Mouse (Mus musculus): Measurements from ENCODE around the gene Zmiz2. TPM values are rescaled to one million over a fixed set of nuclear protein-coding genes. Genes with fewer than 3 reads are reported as not detected.
A peak's percentile ranks its signal among the peaks of the same experiment; 100 is the strongest.
"Not testable (repeated sequence)": the region's sequence is repeated elsewhere in the genome, so short reads cannot be mapped to it uniquely, and the experiment has no call there.

Gene Zmiz2
- polyA plus RNA-seq, 1 experiment from 2014 or later = 9.2 TPM

GRCm38 (mm10) chr11:6415551-6416404 lies 26.9 kb downstream of the Zmiz2 start:
- Histone ChIP-seq H3K27ac (peak overlapping the region; percentile 98), H3K36me3 (peaks cover 10% of the 10 kb centered on the region), H3K4me3 (replicated peaks) (peak overlapping the region; percentile 89), H3K9ac (peak overlapping the region; percentile 96), H3K4me1 (replicated peaks) (peaks cover 10% of the 10 kb centered on the region; the same call in 1 of the 2 replicates), H3K27me3 (replicated peaks) (no peaks in the 10 kb centered on the region), H3K4me2 (replicated peaks) (peak overlapping the region; percentile 89), H3K9me3 (no peaks in the 10 kb centered on the region)
- ATAC-seq = peak; percentile 96
- under 1% methylated on average over 87 of the region's 102 CpGs for WGBS

- H3K4me1 ChIP-seq (replicated peaks) = peaks cover 10% of the 10 kb centered on the region; the same call in 1 of the 2 replicates
- peak overlapping the region; percentile 89 for H3K4me3 ChIP-seq (replicated peaks)
- peak; percentile 58 for ATAC-seq
- H3K4me2 ChIP-seq (replicated peaks) = peak overlapping the region; percentile 89
- no peaks in the 10 kb centered on the region for H3K9me3 ChIP-seq
- 1% methylated on average over 30 of the region's 30 CpGs for WGBS
- no peaks in the 10 kb centered on the region for H3K27me3 ChIP-seq (replicated peaks)
- H3K27ac ChIP-seq = peak overlapping the region; percentile 98
- H3K36me3 ChIP-seq = peaks cover 13% of the 10 kb centered on the region
- peak overlapping the region; percentile 96 for H3K9ac ChIP-seq
Observed at GRCm38 (mm10) chr11:6416405-6417034, 27.6 kb downstream of the Zmiz2 start.

GRCm38 (mm10) chr11:6417069-6417468 lies 28.2 kb downstream of the Zmiz2 start:
- ATAC-seq = no peak
- H3K27ac ChIP-seq = peak overlapping the region; percentile 98; the same call in 1 of the 2 replicates
- WGBS = 23% methylated on average over 2 of the region's 2 CpGs

GRCm38 (mm10) chr11:6417490-6417889 lies 28.6 kb downstream of the Zmiz2 start:
- no peaks in the 10 kb centered on the region for H3K9me3 ChIP-seq
- no peaks in the 10 kb centered on the region for H3K27me3 ChIP-seq (replicated peaks)
- peak overlapping the region; percentile 89 for H3K4me3 ChIP-seq (replicated peaks)
- peak overlapping the region; percentile 89 for H3K4me2 ChIP-seq (replicated peaks)
- H3K36me3 ChIP-seq = peaks cover 14% of the 10 kb centered on the region
- peak overlapping the region; percentile 96 for H3K9ac ChIP-seq
- peaks cover 10% of the 10 kb centered on the region; the same call in 1 of the 2 replicates for H3K4me1 ChIP-seq (replicated peaks)
- ATAC-seq = no peak
- no peak overlapping the region for H3K27ac ChIP-seq

More at GRCm38 (mm10) chr11:6417069-6417468, 28.2 kb downstream of the Zmiz2 start:
- H3K4me1 ChIP-seq (replicated peaks) = peaks cover 10% of the 10 kb centered on the region; the same call in 1 of the 2 replicates
- H3K9ac ChIP-seq = peak overlapping the region; percentile 96
- no peaks in the 10 kb centered on the region for H3K27me3 ChIP-seq (replicated peaks)
- H3K9me3 ChIP-seq = no peaks in the 10 kb centered on the region
- peak overlapping the region; percentile 89 for H3K4me2 ChIP-seq (replicated peaks)
- H3K36me3 ChIP-seq = peaks cover 13% of the 10 kb centered on the region
- peak overlapping the region; percentile 89 for H3K4me3 ChIP-seq (replicated peaks)

- Histone ChIP-seq H3K36me3 (peaks cover 17% of the 10 kb centered on the region), H3K4me2 (replicated peaks) (no peak overlapping the region), H3K27me3 (replicated peaks) (no peaks in the 10 kb centered on the region), H3K4me1 (replicated peaks) (peaks cover 10% of the 10 kb centered on the region; the same call in 1 of the 2 replicates), H3K4me3 (replicated peaks) (no peak overlapping the region), H3K9ac (no peak overlapping the region), H3K9me3 (no peaks in the 10 kb centered on the region), H3K27ac (no peak overlapping the region)
- no peak for ATAC-seq
- 80% methylated on average over 5 of the region's 5 CpGs for WGBS
Observed at GRCm38 (mm10) chr11:6418751-6419150, 29.9 kb downstream of the Zmiz2 start.

GRCm38 (mm10) chr11:6419156-6419555 lies 30.3 kb downstream of the Zmiz2 start:
- H3K4me3 ChIP-seq (replicated peaks); H3K9me3 ChIP-seq; H3K4me2 ChIP-seq (replicated peaks); H3K27me3 ChIP-seq (replicated peaks); H3K27ac ChIP-seq; ATAC-seq; H3K9ac ChIP-seq: not testable (repeated sequence)
- WGBS = 76% methylated on average over 4 of the region's 4 CpGs
- H3K36me3 ChIP-seq = peaks cover 20% of the 10 kb centered on the region
- peaks cover 10% of the 10 kb centered on the region; the same call in 1 of the 2 replicates for H3K4me1 ChIP-seq (replicated peaks)

- Histone ChIP-seq H3K27me3 (replicated peaks) (no peaks in the 10 kb centered on the region), H3K9me3 (no peaks in the 10 kb centered on the region), H3K4me3 (replicated peaks) (no peak overlapping the region), H3K27ac (no peak overlapping the region), H3K9ac (no peak overlapping the region), H3K36me3 (peaks cover 24% of the 10 kb centered on the region), H3K4me1 (replicated peaks) (peaks cover 3% of the 10 kb centered on the region; the same call in 1 of the 2 replicates), H3K4me2 (replicated peaks) (no peak overlapping the region)
- WGBS = 15% methylated on average over 1 of the region's 1 CpGs
- ATAC-seq = no peak
Observed at GRCm38 (mm10) chr11:6420283-6420703, 31.4 kb downstream of the Zmiz2 start.

GRCm38 (mm10) chr11:6420722-6421350 lies 32.0 kb downstream of the Zmiz2 start:
- Histone ChIP-seq H3K36me3 (peaks cover 27% of the 10 kb centered on the region), H3K4me3 (replicated peaks) (no peak overlapping the region), H3K9ac (no peak overlapping the region), H3K4me2 (replicated peaks) (no peak overlapping the region), H3K27me3 (replicated peaks) (no peaks in the 10 kb centered on the region), H3K27ac (0 out of 2 replicates have a peak overlapping the region, but pooled peaks have one; percentile 27), H3K9me3 (no peaks in the 10 kb centered on the region), H3K4me1 (replicated peaks) (peaks cover 3% of the 10 kb centered on the region; the same call in 1 of the 2 replicates)
- ATAC-seq = no peak
- 75% methylated on average over 2 of the region's 2 CpGs for WGBS

GRCm38 (mm10) chr11:6430186-6430585 lies 41.3 kb downstream of the Zmiz2 start:
- Histone ChIP-seq H3K4me3 (replicated peaks) (no peak overlapping the region), H3K9me3 (no peaks in the 10 kb centered on the region), H3K4me1 (replicated peaks) (no peaks in the 10 kb centered on the region), H3K4me2 (replicated peaks) (no peak overlapping the region), H3K27me3 (replicated peaks) (no peaks in the 10 kb centered on the region), H3K36me3 (peaks cover 32% of the 10 kb centered on the region), H3K9ac (no peak overlapping the region), H3K27ac (no peak overlapping the region)
- WGBS = 92% methylated on average over 7 of the region's 7 CpGs
- ATAC-seq = no peak

GRCm38 (mm10) chr11:6436442-6436841 lies 47.6 kb downstream of the Zmiz2 start:
- Histone ChIP-seq H3K36me3 (peaks cover 15% of the 10 kb centered on the region), H3K9me3 (no peaks in the 10 kb centered on the region), H3K4me3 (replicated peaks) (no peak overlapping the region), H3K4me2 (replicated peaks) (no peak overlapping the region), H3K27ac (no peak overlapping the region), H3K9ac (no peak overlapping the region), H3K27me3 (replicated peaks) (no peaks in the 10 kb centered on the region), H3K4me1 (replicated peaks) (no peaks in the 10 kb centered on the region)
- WGBS = 74% methylated on average over 8 of the region's 8 CpGs
- no peak for ATAC-seq

GRCm38 (mm10) chr11:6437667-6438066 lies 48.8 kb downstream of the Zmiz2 start:
- no peaks in the 10 kb centered on the region for H3K9me3 ChIP-seq
- H3K9ac ChIP-seq = no peak overlapping the region
- H3K27ac ChIP-seq = no peak overlapping the region
- no peaks in the 10 kb centered on the region for H3K27me3 ChIP-seq (replicated peaks)
- no peak for ATAC-seq
- no peaks in the 10 kb centered on the region for H3K4me1 ChIP-seq (replicated peaks)
- 83% methylated on average over 2 of the region's 2 CpGs for WGBS
- peaks cover 10% of the 10 kb centered on the region for H3K36me3 ChIP-seq
- no peak overlapping the region for H3K4me3 ChIP-seq (replicated peaks)
- no peak overlapping the region for H3K4me2 ChIP-seq (replicated peaks)

- no peak overlapping the region for H3K27ac ChIP-seq
- H3K4me2 ChIP-seq (replicated peaks) = no peak overlapping the region
- H3K4me1 ChIP-seq (replicated peaks) = no peaks in the 10 kb centered on the region; the same call in 1 of the 2 replicates
- 92% methylated on average over 4 of the region's 4 CpGs for WGBS
- ATAC-seq = no peak
- H3K9me3 ChIP-seq = no peaks in the 10 kb centered on the region
- no peak overlapping the region for H3K4me3 ChIP-seq (replicated peaks)
- H3K27me3 ChIP-seq (replicated peaks) = no peaks in the 10 kb centered on the region
- H3K9ac ChIP-seq = no peak overlapping the region
- peaks cover 10% of the 10 kb centered on the region for H3K36me3 ChIP-seq
Observed at GRCm38 (mm10) chr11:6440171-6440570, 51.3 kb downstream of the Zmiz2 start.

All from intestine, embryonic 15.5 days (tissue).